Mouse (Mus musculus): Measurements from ENCODE around the gene Serpina16. TPM values are rescaled to one million over a fixed set of nuclear protein-coding genes. Genes with fewer than 3 reads are reported as not detected.

Serpina16 gene
- polyA plus RNA-seq, 1 experiment from 2014 or later: not detected

GRCm38 (mm10) chr12:103644601-103645000 lies 31.3 kb downstream of the Serpina16 start:
- Histone ChIP-seq H3K27me3 (ENCODE audit: control insufficient read depth, insufficient read depth, low read length) (no peaks in the 10 kb centered on the region), H3K9ac (no peak overlapping the region), H3K4me3 (replicated peaks; ENCODE audit: low read length) (no peak overlapping the region), H3K27ac (no peak overlapping the region), H3K9me3 (ENCODE audit: control insufficient read depth, low read length) (no peaks in the 10 kb centered on the region), H3K36me3 (replicated peaks; ENCODE audit: control insufficient read depth, insufficient read depth) (no peaks in the 10 kb centered on the region), H3K4me1 (replicated peaks; ENCODE audit: control insufficient read depth, insufficient read depth, low read length) (no peaks in the 10 kb centered on the region), H3K4me2 (replicated peaks) (no peak overlapping the region)
- DNase-seq (ENCODE audit: low spot score) (no peak), ATAC-seq (ENCODE audit: low FRiP score) (no peak)
- WGBS: 44% methylated on average over 5 of the region's 5 CpGs

- no peak overlapping the region for H3K4me3 ChIP-seq (replicated peaks; ENCODE audit: low read length)
- no peaks in the 10 kb centered on the region for H3K36me3 ChIP-seq (replicated peaks; ENCODE audit: control insufficient read depth, insufficient read depth)
- H3K27ac ChIP-seq: no peak overlapping the region
- no peaks in the 10 kb centered on the region for H3K9me3 ChIP-seq (ENCODE audit: control insufficient read depth, low read length)
- DNase-seq (ENCODE audit: low spot score) (no peak), ATAC-seq (ENCODE audit: low FRiP score) (no peak)
- H3K4me1 ChIP-seq (replicated peaks; ENCODE audit: control insufficient read depth, insufficient read depth, low read length): no peaks in the 10 kb centered on the region
- no peaks in the 10 kb centered on the region for H3K27me3 ChIP-seq (ENCODE audit: control insufficient read depth, insufficient read depth, low read length)
- H3K9ac ChIP-seq: no peak overlapping the region
- 87% methylated on average over 3 of the region's 3 CpGs for WGBS
- no peak overlapping the region for H3K4me2 ChIP-seq (replicated peaks)
Measured at GRCm38 (mm10) chr12:103643818-103644217, 32.1 kb downstream of the Serpina16 start.

GRCm38 (mm10) chr12:103643336-103643735 lies 32.6 kb downstream of the Serpina16 start:
- 1% methylated on average over 2 of the region's 2 CpGs for WGBS
- no peak overlapping the region for H3K27ac ChIP-seq
- no peak overlapping the region for H3K4me2 ChIP-seq (replicated peaks)
- H3K27me3 ChIP-seq (ENCODE audit: control insufficient read depth, insufficient read depth, low read length): no peaks in the 10 kb centered on the region
- DNase-seq (ENCODE audit: low spot score): peak; percentile 96
- no peaks in the 10 kb centered on the region for H3K9me3 ChIP-seq (ENCODE audit: control insufficient read depth, low read length)
- no peaks in the 10 kb centered on the region for H3K4me1 ChIP-seq (replicated peaks; ENCODE audit: control insufficient read depth, insufficient read depth, low read length)
- H3K4me3 ChIP-seq (replicated peaks; ENCODE audit: low read length): no peak overlapping the region
- ATAC-seq (ENCODE audit: low FRiP score): peak; percentile 60; the same call in 1 of the 2 replicates
- no peaks in the 10 kb centered on the region for H3K36me3 ChIP-seq (replicated peaks; ENCODE audit: control insufficient read depth, insufficient read depth)
- no peak overlapping the region for H3K9ac ChIP-seq

- Histone ChIP-seq H3K9me3 (ENCODE audit: control insufficient read depth, low read length) (no peaks in the 10 kb centered on the region), H3K4me1 (replicated peaks; ENCODE audit: control insufficient read depth, insufficient read depth, low read length) (no peaks in the 10 kb centered on the region), H3K36me3 (replicated peaks; ENCODE audit: control insufficient read depth, insufficient read depth) (no peaks in the 10 kb centered on the region), H3K27ac (no peak overlapping the region), H3K27me3 (ENCODE audit: control insufficient read depth, insufficient read depth, low read length) (no peaks in the 10 kb centered on the region), H3K4me3 (replicated peaks; ENCODE audit: low read length) (no peak overlapping the region), H3K9ac (no peak overlapping the region), H3K4me2 (replicated peaks) (no peak overlapping the region)
- no peak for ATAC-seq (ENCODE audit: low FRiP score)
- 94% methylated on average over 2 of the region's 2 CpGs for WGBS
- DNase-seq (ENCODE audit: low spot score): no peak
Measured at GRCm38 (mm10) chr12:103635846-103636245, 40.1 kb downstream of the Serpina16 start.

- no peak for ATAC-seq (ENCODE audit: low FRiP score)
- Histone ChIP-seq H3K4me3 (replicated peaks; ENCODE audit: low read length) (no peak overlapping the region), H3K4me2 (replicated peaks) (no peak overlapping the region), H3K9ac (no peak overlapping the region), H3K4me1 (replicated peaks; ENCODE audit: control insufficient read depth, insufficient read depth, low read length) (no peaks in the 10 kb centered on the region), H3K36me3 (replicated peaks; ENCODE audit: control insufficient read depth, insufficient read depth) (no peaks in the 10 kb centered on the region), H3K9me3 (ENCODE audit: control insufficient read depth, low read length) (no peaks in the 10 kb centered on the region), H3K27ac (no peak overlapping the region), H3K27me3 (ENCODE audit: control insufficient read depth, insufficient read depth, low read length) (no peaks in the 10 kb centered on the region)
- no peak for DNase-seq (ENCODE audit: low spot score)
- WGBS: 77% methylated on average over 2 of the region's 2 CpGs
Measured at GRCm38 (mm10) chr12:103634430-103634829, 41.5 kb downstream of the Serpina16 start.

- Histone ChIP-seq H3K36me3 (replicated peaks; ENCODE audit: control insufficient read depth, insufficient read depth) (no peaks in the 10 kb centered on the region), H3K4me3 (replicated peaks; ENCODE audit: low read length) (no peak within 1 kb of the TSS), H3K27me3 (ENCODE audit: control insufficient read depth, insufficient read depth, low read length) (no peaks in the 10 kb centered on the region), H3K4me2 (replicated peaks) (no peak within 1 kb of the TSS), H3K27ac (no peak within 1 kb of the TSS), H3K9ac (no peak within 1 kb of the TSS), H3K9me3 (ENCODE audit: control insufficient read depth, low read length) (no peaks in the 10 kb centered on the region), H3K4me1 (replicated peaks; ENCODE audit: control insufficient read depth, insufficient read depth, low read length) (no peaks in the 10 kb centered on the region)
- WGBS: 75% methylated on average over 3 of the region's 3 CpGs
- ATAC-seq (ENCODE audit: low FRiP score) (no peak), DNase-seq (ENCODE audit: low spot score) (no peak)
Measured at GRCm38 (mm10) chr12:103631203-103631612, 44.7 kb downstream of the Serpina16 start, which contains the start of gene Serpina10. TSS of gene Serpina10 (minus strand) at chr12:103631444.

Other genes with a start within 250 kb of the Serpina16 start
- gene Ifi27, start 241.9 kb downstream of the Serpina16 start, polyA plus RNA-seq (2014; fragmentation: Nextera tagmentation; extraction: Ambion mirVana): 8.3 and 10.4 TPM in 2 replicates
- 3.7 and 4.7 TPM in 2 replicates for gene Ifi27l2a, start 232.5 kb downstream of the Serpina16 start, polyA plus RNA-seq (2014; fragmentation: Nextera tagmentation; extraction: Ambion mirVana)
- gene Ifi27l2b, start 218.9 kb downstream of the Serpina16 start, polyA plus RNA-seq (2014; fragmentation: Nextera tagmentation; extraction: Ambion mirVana): not detected in 2 replicates
- 3.8 and 4.0 TPM in 2 replicates for gene Ppp4r4, start 143.9 kb downstream of the Serpina16 start, polyA plus RNA-seq (2014; fragmentation: Nextera tagmentation; extraction: Ambion mirVana)
- gene Serpina10, start 44.7 kb downstream of the Serpina16 start, polyA plus RNA-seq (2014; fragmentation: Nextera tagmentation; extraction: Ambion mirVana): 0.11 TPM in 1 of 2 replicates, not detected in the other
- gene Serpina6, start 18.9 kb downstream of the Serpina16 start, polyA plus RNA-seq (2014; fragmentation: Nextera tagmentation; extraction: Ambion mirVana): not detected in 2 replicates
- gene Serpina1f, start 19.4 kb upstream of the Serpina16 start, polyA plus RNA-seq (2014; fragmentation: Nextera tagmentation; extraction: Ambion mirVana): not detected in 2 replicates
- gene Serpina1d, start 97.5 kb upstream of the Serpina16 start, polyA plus RNA-seq (2014; fragmentation: Nextera tagmentation; extraction: Ambion mirVana): not detected in 2 replicates
- not detected in 2 replicates for gene Serpina1b, start 154.2 kb upstream of the Serpina16 start, polyA plus RNA-seq (2014; fragmentation: Nextera tagmentation; extraction: Ambion mirVana)
- gene Serpina1a, start 187.4 kb upstream of the Serpina16 start, polyA plus RNA-seq (2014; fragmentation: Nextera tagmentation; extraction: Ambion mirVana): not detected in 2 replicates
- not detected in 2 replicates for gene Serpina1c, start 228.7 kb upstream of the Serpina16 start, polyA plus RNA-seq (2014; fragmentation: Nextera tagmentation; extraction: Ambion mirVana)

Data from hindbrain, embryonic 14.5 days (tissue).